Mouse (Mus musculus) E14TG2a.4 (cell line): ENCODE results near the gene 4931406P16Rik.

ENCODE experiments used
- CTCF ChIP-seq: conservative IDR thresholded peaks from 2 replicates; pipeline ENCODE4 v1.5.1; 2014; ENCODE audit warnings: low read length
- NANOG ChIP-seq: IDR thresholded peaks from 2 replicates; pipeline ENCODE4 v1.6.1; 2014; ENCODE audit warnings: borderline replicate concordance, low read length, mixed read lengths

GRCm38 (mm10) chr7:34324857-34325256 is 11.5 kb upstream of the 4931406P16Rik start:
- TF ChIP-seq CTCF (no peak), NANOG (no peak)
